Mouse (Mus musculus) embryonic fibroblast, embryonic 13.5 days (primary cell): ENCODE results near the gene Psmb4.

Source experiments
- CTCF ChIP-seq: IDR thresholded peaks from 2 replicates; pipeline ENCODE4 v1.5.1; 2011; ENCODE audit warnings: mild to moderate bottlenecking, control low read depth, low read length, moderate library complexity, borderline replicate concordance; ENCODE audit not compliant: insufficient read depth
- POLR2A ChIP-seq: IDR thresholded peaks from 2 replicates; pipeline ENCODE4 v1.6.1; 2011; ENCODE audit warnings: low read depth, mild to moderate bottlenecking, control low read depth, low read length, moderate library complexity

DNA sequence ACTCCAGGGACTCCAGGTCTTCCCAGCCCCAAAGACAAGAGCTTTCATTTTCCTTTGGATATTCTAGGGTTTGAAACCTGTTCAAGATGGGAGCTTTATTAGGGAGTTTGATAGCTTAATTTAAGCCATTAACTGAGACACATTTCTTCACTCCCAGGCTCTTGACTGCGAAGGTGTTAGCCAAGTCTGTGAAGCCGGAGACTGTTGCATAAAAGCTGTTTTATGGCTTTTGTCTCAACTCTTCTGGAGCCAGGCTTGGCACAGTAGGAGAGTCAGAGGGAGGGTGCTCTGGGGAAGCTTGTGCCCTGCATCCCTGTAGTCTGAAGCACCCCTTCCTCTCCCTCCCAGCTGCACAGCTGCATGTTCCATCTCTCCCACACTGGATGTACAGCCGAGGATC lies 35.6 kb upstream of the Psmb4 start:
- TF ChIP-seq POLR2A: no peak
- TF ChIP-seq CTCF: no peak
